Mouse (Mus musculus) left cerebral cortex, adult 11 months (tissue): ENCODE results near the gene Ccdc189.
"Not testable (repeated sequence)": the region's sequence is repeated elsewhere in the genome, so short reads cannot be mapped to it uniquely, and the experiment has no call there.

Source experiments
- DNase-seq: peaks from one replicate; pipeline ENCODE4 v3.0.0; 2022; ENCODE audit warnings: low spot score

Ccdc189 gene

GRCm38 (mm10) chr7:127588011-127588871, at the start of gene Ccdc189, which contains the start of gene Rnf40:
TSS of gene Ccdc189 (minus strand) at chr7:127588595.
TSS of gene Rnf40 (plus strand) at chr7:127588767.
- peak; percentile 96 for DNase-seq

- DNase-seq, result no peak
These were observed 48.6 kb upstream of the Ccdc189 start for GRCm38 (mm10) chr7:127636963-127637362.

- no peak for DNase-seq
These were observed 43.0 kb upstream of the Ccdc189 start for GRCm38 (mm10) chr7:127631416-127631815.

GRCm38 (mm10) chr7:127628646-127629045, 40.3 kb upstream of the Ccdc189 start:
- no peak for DNase-seq

- DNase-seq, result no peak
These were observed 38.1 kb upstream of the Ccdc189 start for GRCm38 (mm10) chr7:127626471-127626870.

- DNase-seq, result no peak
These were observed 37.6 kb upstream of the Ccdc189 start for GRCm38 (mm10) chr7:127626039-127626438.

GRCm38 (mm10) chr7:127618402-127618801, 30.0 kb upstream of the Ccdc189 start:
- DNase-seq, result not testable (repeated sequence)

GRCm38 (mm10) chr7:127617962-127618361, 29.6 kb upstream of the Ccdc189 start:
- no peak for DNase-seq

- DNase-seq, result no peak
These were observed 28.5 kb upstream of the Ccdc189 start for GRCm38 (mm10) chr7:127616881-127617280.

- no peak for DNase-seq
These were observed 27.9 kb upstream of the Ccdc189 start for GRCm38 (mm10) chr7:127616336-127616735.

- peak; percentile 58 for DNase-seq
These were observed 26.8 kb upstream of the Ccdc189 start, which contains the start of gene Zfp629 for GRCm38 (mm10) chr7:127614891-127615843. TSS of gene Zfp629 (minus strand) at chr7:127615797.

GRCm38 (mm10) chr7:127614511-127614890, 26.1 kb upstream of the Ccdc189 start:
- no peak for DNase-seq

GRCm38 (mm10) chr7:127614091-127614490, 25.7 kb upstream of the Ccdc189 start:
- no peak for DNase-seq

- no peak for DNase-seq
These were observed 25.1 kb upstream of the Ccdc189 start for GRCm38 (mm10) chr7:127613501-127613900.

GRCm38 (mm10) chr7:127611561-127611960, 23.2 kb upstream of the Ccdc189 start:
- no peak for DNase-seq

- DNase-seq, result no peak
These were observed 22.6 kb upstream of the Ccdc189 start for GRCm38 (mm10) chr7:127611011-127611410.

- DNase-seq, result no peak
These were observed 18.8 kb upstream of the Ccdc189 start for GRCm38 (mm10) chr7:127607150-127607549.

GRCm38 (mm10) chr7:127604256-127604655, 15.9 kb upstream of the Ccdc189 start:
- DNase-seq, result no peak

- DNase-seq, result no peak
These were observed 14.5 kb upstream of the Ccdc189 start for GRCm38 (mm10) chr7:127602903-127603302.

GRCm38 (mm10) chr7:127601735-127602134, 13.3 kb upstream of the Ccdc189 start:
- DNase-seq, result no peak

- no peak for DNase-seq
These were observed 12.2 kb upstream of the Ccdc189 start for GRCm38 (mm10) chr7:127600612-127601011.

GRCm38 (mm10) chr7:127596747-127597146, 8.4 kb upstream of the Ccdc189 start:
- DNase-seq, result no peak

GRCm38 (mm10) chr7:127592575-127592974, 4.2 kb upstream of the Ccdc189 start:
- DNase-seq, result no peak
